Mouse (Mus musculus): ENCODE results near the gene Hpf1. TPM values are rescaled to one million over a fixed set of nuclear protein-coding genes. Genes with fewer than 3 reads are reported as not detected.
A peak's percentile ranks its signal among the peaks of the same experiment; 100 is the strongest.

The Hpf1 gene
- polyA plus RNA-seq, 1 experiment from 2014 or later: 85.4 TPM

DNA sequence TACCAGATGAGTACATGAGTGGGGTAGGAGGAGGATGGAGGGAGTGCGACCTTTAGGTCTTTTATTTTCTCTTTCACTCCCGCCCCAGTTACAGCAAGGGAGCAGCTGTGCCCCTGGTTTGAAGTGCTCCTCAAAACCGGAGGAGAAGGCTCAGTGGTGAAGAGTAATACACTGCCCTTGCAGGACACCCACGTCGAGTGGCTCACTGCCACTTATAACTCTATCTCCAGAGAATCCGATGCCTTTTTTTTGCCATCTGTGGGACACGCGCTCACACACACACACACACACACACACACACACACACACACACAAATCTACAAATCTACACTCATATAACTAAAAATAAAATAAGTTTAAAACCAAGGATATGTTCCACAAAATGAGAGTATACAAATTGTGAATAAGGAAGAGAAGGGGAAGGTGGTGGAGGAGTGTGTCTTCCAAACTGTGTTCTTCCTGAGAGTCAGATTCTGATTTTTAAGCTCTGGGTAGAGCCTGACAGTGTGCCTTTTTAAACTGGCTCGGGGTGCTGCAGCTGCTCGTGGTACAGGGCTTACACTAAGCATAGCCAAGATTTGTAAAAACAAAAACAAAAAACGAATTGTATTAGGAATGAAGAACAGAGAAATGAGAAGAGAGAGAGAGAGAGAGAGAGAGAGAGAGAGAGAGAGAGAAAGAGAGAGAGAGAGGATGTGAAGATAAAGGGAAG is 931 bp upstream of the Hpf1 start:
- H3K4me3 ChIP-seq (ENCODE audit: low read depth, low read length): peak overlapping the region; percentile 82; the same call in 1 of the 2 replicates
- no peak overlapping the region for H3K27ac ChIP-seq (replicated peaks; ENCODE audit: low read depth, low read length)
- H3K36me3 ChIP-seq (ENCODE audit: control insufficient read depth, insufficient read depth, low read length): peaks cover 5% of the 10 kb centered on the region; the same call in 1 of the 2 replicates
- H3K4me2 ChIP-seq (ENCODE audit: low read depth, low read length): peak overlapping the region; percentile 88; the same call in 1 of the 2 replicates
- H3K9me3 ChIP-seq (ENCODE audit: control insufficient read depth, low read length): no peaks in the 10 kb centered on the region
- H3K9ac ChIP-seq (ENCODE audit: low read depth, low read length): no peak overlapping the region
- ATAC-seq (ENCODE audit: low read depth) (no peak), DNase-seq (ENCODE audit: low spot score) (no peak)
- 77% methylated on average over 11 of the region's 11 CpGs for WGBS
- peaks cover 11% of the 10 kb centered on the region for H3K4me1 ChIP-seq (ENCODE audit: control insufficient read depth, insufficient read depth, low read length)
- H3K27me3 ChIP-seq (replicated peaks; ENCODE audit: control insufficient read depth, insufficient read depth, low read length): no peaks in the 10 kb centered on the region

- Histone ChIP-seq H3K4me1 (ENCODE audit: control insufficient read depth, insufficient read depth, low read length) (peaks cover 11% of the 10 kb centered on the region), H3K9me3 (ENCODE audit: control insufficient read depth, low read length) (no peaks in the 10 kb centered on the region), H3K36me3 (ENCODE audit: control insufficient read depth, insufficient read depth, low read length) (peaks cover 13% of the 10 kb centered on the region; the same call in 1 of the 2 replicates), H3K4me3 (ENCODE audit: low read depth, low read length) (peak overlapping the region; percentile 82), H3K27me3 (replicated peaks; ENCODE audit: control insufficient read depth, insufficient read depth, low read length) (no peaks in the 10 kb centered on the region), H3K9ac (ENCODE audit: low read depth, low read length) (peak overlapping the region; percentile 82), H3K27ac (replicated peaks; ENCODE audit: low read depth, low read length) (no peak overlapping the region), H3K4me2 (ENCODE audit: low read depth, low read length) (peak overlapping the region; percentile 88)
- no peak for ATAC-seq (ENCODE audit: low read depth)
- 5% methylated on average over 9 of the region's 23 CpGs for WGBS
- no peak for DNase-seq (ENCODE audit: low spot score)
These were observed 279 bp downstream of the Hpf1 start for GRCm38 (mm10) chr8:60890520-60890874.

GRCm38 (mm10) chr8:60891757-60892156 is 1.5 kb downstream of the Hpf1 start:
- Histone ChIP-seq H3K27ac (replicated peaks; ENCODE audit: low read depth, low read length) (no peak overlapping the region), H3K9ac (ENCODE audit: low read depth, low read length) (no peak overlapping the region), H3K4me3 (ENCODE audit: low read depth, low read length) (no peak overlapping the region), H3K27me3 (replicated peaks; ENCODE audit: control insufficient read depth, insufficient read depth, low read length) (no peaks in the 10 kb centered on the region), H3K4me2 (ENCODE audit: low read depth, low read length) (peak overlapping the region; percentile 88), H3K9me3 (ENCODE audit: control insufficient read depth, low read length) (no peaks in the 10 kb centered on the region), H3K4me1 (ENCODE audit: control insufficient read depth, insufficient read depth, low read length) (peaks cover 11% of the 10 kb centered on the region), H3K36me3 (ENCODE audit: control insufficient read depth, insufficient read depth, low read length) (peaks cover 16% of the 10 kb centered on the region; the same call in 1 of the 2 replicates)
- ATAC-seq (ENCODE audit: low read depth) (no peak), DNase-seq (ENCODE audit: low spot score) (no peak)
- 87% methylated on average over 4 of the region's 4 CpGs for WGBS

GRCm38 (mm10) chr8:60895878-60896277 is 5.7 kb downstream of the Hpf1 start:
- ATAC-seq (ENCODE audit: low read depth): no peak
- WGBS: 87% methylated on average over 6 of the region's 6 CpGs
- H3K27ac ChIP-seq (replicated peaks; ENCODE audit: low read depth, low read length): no peak overlapping the region
- no peaks in the 10 kb centered on the region for H3K9me3 ChIP-seq (ENCODE audit: control insufficient read depth, low read length)
- peaks cover 10% of the 10 kb centered on the region for H3K4me1 ChIP-seq (ENCODE audit: control insufficient read depth, insufficient read depth, low read length)
- no peaks in the 10 kb centered on the region for H3K27me3 ChIP-seq (replicated peaks; ENCODE audit: control insufficient read depth, insufficient read depth, low read length)
- DNase-seq (ENCODE audit: low spot score): no peak
- no peak overlapping the region for H3K9ac ChIP-seq (ENCODE audit: low read depth, low read length)
- H3K4me2 ChIP-seq (ENCODE audit: low read depth, low read length): no peak overlapping the region
- H3K4me3 ChIP-seq (ENCODE audit: low read depth, low read length): no peak overlapping the region
- H3K36me3 ChIP-seq (ENCODE audit: control insufficient read depth, insufficient read depth, low read length): peaks cover 32% of the 10 kb centered on the region

- peaks cover 42% of the 10 kb centered on the region for H3K36me3 ChIP-seq (ENCODE audit: control insufficient read depth, insufficient read depth, low read length)
- no peak overlapping the region for H3K9ac ChIP-seq (ENCODE audit: low read depth, low read length)
- H3K27ac ChIP-seq (replicated peaks; ENCODE audit: low read depth, low read length): no peak overlapping the region
- no peaks in the 10 kb centered on the region for H3K9me3 ChIP-seq (ENCODE audit: control insufficient read depth, low read length)
- H3K27me3 ChIP-seq (replicated peaks; ENCODE audit: control insufficient read depth, insufficient read depth, low read length): no peaks in the 10 kb centered on the region
- peak; percentile 68 for DNase-seq (ENCODE audit: low spot score)
- no peak overlapping the region for H3K4me3 ChIP-seq (ENCODE audit: low read depth, low read length)
- ATAC-seq (ENCODE audit: low read depth): peak; percentile 89; the same call in 1 of the 2 replicates
- 64% methylated on average over 9 of the region's 9 CpGs for WGBS
- H3K4me1 ChIP-seq (ENCODE audit: control insufficient read depth, insufficient read depth, low read length): no peaks in the 10 kb centered on the region
- H3K4me2 ChIP-seq (ENCODE audit: low read depth, low read length): no peak overlapping the region
These were observed 9.9 kb downstream of the Hpf1 start for GRCm38 (mm10) chr8:60900147-60900546.

DNA sequence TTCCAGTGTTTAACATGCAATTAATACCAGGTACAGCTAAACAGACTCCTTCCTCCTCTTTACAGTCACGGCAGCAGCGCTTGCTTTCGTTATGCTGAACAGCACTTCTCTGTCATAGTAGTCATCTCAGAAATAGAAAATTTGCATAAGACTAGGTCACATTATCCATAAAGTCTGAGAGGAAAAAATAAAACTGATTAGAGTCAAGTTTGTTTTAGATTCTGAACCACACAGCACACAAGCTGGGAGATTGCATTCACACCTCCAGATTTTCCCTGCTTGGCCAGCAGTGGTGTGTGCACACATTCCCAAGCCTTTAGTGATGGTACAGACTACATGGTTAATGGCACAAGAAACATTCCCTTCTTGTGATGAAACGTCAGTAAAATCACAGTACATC is 21.9 kb downstream of the Hpf1 start:
- no peaks in the 10 kb centered on the region for H3K4me1 ChIP-seq (ENCODE audit: control insufficient read depth, insufficient read depth, low read length)
- peaks cover 15% of the 10 kb centered on the region for H3K36me3 ChIP-seq (ENCODE audit: control insufficient read depth, insufficient read depth, low read length)
- no peaks in the 10 kb centered on the region for H3K9me3 ChIP-seq (ENCODE audit: control insufficient read depth, low read length)
- ATAC-seq (ENCODE audit: low read depth): no peak
- DNase-seq (ENCODE audit: low spot score): no peak
- WGBS: 66% methylated on average over 4 of the region's 4 CpGs
- no peak overlapping the region for H3K4me2 ChIP-seq (ENCODE audit: low read depth, low read length)
- no peaks in the 10 kb centered on the region for H3K27me3 ChIP-seq (replicated peaks; ENCODE audit: control insufficient read depth, insufficient read depth, low read length)
- no peak overlapping the region for H3K9ac ChIP-seq (ENCODE audit: low read depth, low read length)
- H3K27ac ChIP-seq (replicated peaks; ENCODE audit: low read depth, low read length): no peak overlapping the region
- H3K4me3 ChIP-seq (ENCODE audit: low read depth, low read length): no peak overlapping the region

DNA sequence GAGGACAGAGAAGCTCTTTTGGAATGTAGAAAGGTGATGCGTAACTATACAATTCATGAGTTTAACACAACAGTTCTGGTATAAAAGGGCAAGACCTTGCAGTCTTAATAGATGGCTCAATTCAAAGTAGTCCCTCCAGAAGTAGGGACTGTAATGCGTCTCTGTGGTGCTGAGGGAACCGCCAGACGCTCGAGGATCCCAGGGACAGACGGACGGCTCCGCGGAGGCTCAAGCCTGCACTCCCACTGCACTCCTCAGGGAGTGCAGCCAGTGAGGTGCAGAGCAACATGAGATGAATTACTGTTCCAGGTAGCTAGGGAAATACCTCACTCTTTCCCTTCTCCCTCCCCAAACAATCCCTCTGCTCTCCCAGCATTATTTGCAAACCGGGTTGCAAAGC is 22.3 kb downstream of the Hpf1 start:
- WGBS: 65% methylated on average over 10 of the region's 10 CpGs
- no peak overlapping the region for H3K4me2 ChIP-seq (ENCODE audit: low read depth, low read length)
- H3K9me3 ChIP-seq (ENCODE audit: control insufficient read depth, low read length): no peaks in the 10 kb centered on the region
- DNase-seq (ENCODE audit: low spot score) (no peak), ATAC-seq (ENCODE audit: low read depth) (no peak)
- H3K9ac ChIP-seq (ENCODE audit: low read depth, low read length): no peak overlapping the region
- H3K27ac ChIP-seq (replicated peaks; ENCODE audit: low read depth, low read length): no peak overlapping the region
- H3K27me3 ChIP-seq (replicated peaks; ENCODE audit: control insufficient read depth, insufficient read depth, low read length): no peaks in the 10 kb centered on the region
- H3K4me3 ChIP-seq (ENCODE audit: low read depth, low read length): no peak overlapping the region
- H3K36me3 ChIP-seq (ENCODE audit: control insufficient read depth, insufficient read depth, low read length): peaks cover 13% of the 10 kb centered on the region
- no peaks in the 10 kb centered on the region for H3K4me1 ChIP-seq (ENCODE audit: control insufficient read depth, insufficient read depth, low read length)

DNA sequence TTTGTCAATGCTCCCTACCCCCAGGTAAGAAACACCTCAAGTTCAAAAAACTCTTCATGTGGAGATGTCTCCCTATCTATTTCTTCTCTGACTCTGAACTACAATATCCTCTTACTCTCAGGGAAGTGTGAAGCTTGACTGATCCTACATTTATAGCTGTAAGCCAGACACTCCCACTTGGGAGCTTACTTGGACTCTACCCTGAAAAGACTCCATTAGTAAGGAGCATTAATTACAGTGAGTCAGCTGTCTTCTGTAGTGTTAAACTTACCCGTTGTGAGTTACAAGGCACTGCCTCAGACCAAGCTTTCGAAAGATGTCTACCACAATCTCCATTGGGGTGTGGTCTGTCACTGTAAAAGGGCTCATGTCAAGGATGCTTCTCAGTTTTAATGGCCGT is 28.9 kb downstream of the Hpf1 start:
- no peaks in the 10 kb centered on the region for H3K9me3 ChIP-seq (ENCODE audit: control insufficient read depth, low read length)
- ATAC-seq (ENCODE audit: low read depth) (no peak), DNase-seq (ENCODE audit: low spot score) (peak; percentile 5)
- no peak overlapping the region for H3K27ac ChIP-seq (replicated peaks; ENCODE audit: low read depth, low read length)
- no peaks in the 10 kb centered on the region for H3K4me1 ChIP-seq (ENCODE audit: control insufficient read depth, insufficient read depth, low read length)
- no peak overlapping the region for H3K4me2 ChIP-seq (ENCODE audit: low read depth, low read length)
- no peak overlapping the region for H3K9ac ChIP-seq (ENCODE audit: low read depth, low read length)
- no peak overlapping the region for H3K4me3 ChIP-seq (ENCODE audit: low read depth, low read length)
- no peaks in the 10 kb centered on the region for H3K27me3 ChIP-seq (replicated peaks; ENCODE audit: control insufficient read depth, insufficient read depth, low read length)
- peaks cover 5% of the 10 kb centered on the region; the same call in 1 of the 2 replicates for H3K36me3 ChIP-seq (ENCODE audit: control insufficient read depth, insufficient read depth, low read length)
- WGBS: 82% methylated on average over 3 of the region's 3 CpGs

DNA sequence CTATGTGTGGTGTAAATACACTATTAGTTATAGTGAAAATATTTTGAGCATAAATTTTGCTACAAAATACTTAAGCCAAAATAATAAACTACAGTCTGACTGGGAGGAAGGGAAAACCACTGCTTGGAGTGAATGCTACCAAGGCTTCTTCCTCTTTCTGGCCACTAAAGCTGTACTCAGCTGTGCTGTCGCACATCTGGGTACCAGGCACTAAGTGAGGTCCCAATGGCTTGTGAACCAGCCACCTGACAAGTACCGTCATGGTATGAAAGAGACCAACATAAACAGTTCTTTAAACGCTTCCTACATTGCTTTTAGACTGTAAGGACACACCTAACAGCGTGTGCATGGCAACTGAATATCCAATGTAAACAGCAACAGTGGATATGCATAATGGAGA is 30.0 kb downstream of the Hpf1 start:
- Histone ChIP-seq H3K9ac (ENCODE audit: low read depth, low read length) (no peak overlapping the region), H3K27ac (replicated peaks; ENCODE audit: low read depth, low read length) (no peak overlapping the region), H3K4me2 (ENCODE audit: low read depth, low read length) (no peak overlapping the region), H3K4me3 (ENCODE audit: low read depth, low read length) (no peak overlapping the region), H3K27me3 (replicated peaks; ENCODE audit: control insufficient read depth, insufficient read depth, low read length) (no peaks in the 10 kb centered on the region), H3K4me1 (ENCODE audit: control insufficient read depth, insufficient read depth, low read length) (no peaks in the 10 kb centered on the region), H3K9me3 (ENCODE audit: control insufficient read depth, low read length) (no peaks in the 10 kb centered on the region), H3K36me3 (ENCODE audit: control insufficient read depth, insufficient read depth, low read length) (peaks cover 5% of the 10 kb centered on the region; the same call in 1 of the 2 replicates)
- DNase-seq (ENCODE audit: low spot score) (no peak), ATAC-seq (ENCODE audit: low read depth) (no peak)
- 81% methylated on average over 4 of the region's 4 CpGs for WGBS

All from embryonic facial prominence, embryonic 14.5 days (tissue).